Mouse (Mus musculus): Measurements from ENCODE around the gene B9d2. TPM values are rescaled to one million over a fixed set of nuclear protein-coding genes. Genes with fewer than 3 reads are reported as not detected.

Gene B9d2
- polyA plus RNA-seq, 1 experiment from 2014 or later, result 29.0 TPM

GRCm38 (mm10) chr7:25674719-25675300 is 5.8 kb upstream of the B9d2 start, which contains the start of gene Tmem91:
Gene Tmem91, minus strand, starts transcription at chr7:25675166.
- peaks cover 19% of the 10 kb centered on the region for H3K4me1 ChIP-seq
- no peak within 1 kb of the TSS for H3K9ac ChIP-seq
- peaks cover 34% of the 10 kb centered on the region for H3K27me3 ChIP-seq
- H3K4me3 ChIP-seq (replicated peaks), result peak within 1 kb of the TSS; percentile 36
- H3K9me3 ChIP-seq (replicated peaks), result no peaks in the 10 kb centered on the region
- no peak within 1 kb of the TSS for H3K27ac ChIP-seq (replicated peaks)
- H3K36me3 ChIP-seq, result no peaks in the 10 kb centered on the region
- no peak for ATAC-seq (ENCODE audit: insufficient number of reproducible peaks, low FRiP score, low TSS enrichment, low read depth)
- H3K4me2 ChIP-seq (replicated peaks), result peak within 1 kb of the TSS; percentile 66
- WGBS, result 3% methylated on average over 29 of the region's 29 CpGs

GRCm38 (mm10) chr7:25675405-25675804 is 5.2 kb upstream of the B9d2 start:
- Histone ChIP-seq H3K36me3 (no peaks in the 10 kb centered on the region), H3K4me2 (replicated peaks) (peak overlapping the region; percentile 66; the same call in 1 of the 2 replicates), H3K9ac (no peak overlapping the region), H3K4me1 (peaks cover 25% of the 10 kb centered on the region), H3K4me3 (replicated peaks) (peak overlapping the region; percentile 36), H3K27me3 (peaks cover 34% of the 10 kb centered on the region), H3K27ac (replicated peaks) (no peak overlapping the region), H3K9me3 (replicated peaks) (no peaks in the 10 kb centered on the region)
- ATAC-seq (ENCODE audit: insufficient number of reproducible peaks, low FRiP score, low TSS enrichment, low read depth), result no peak
- WGBS, result 49% methylated on average over 6 of the region's 6 CpGs

- WGBS, result 46% methylated on average over 15 of the region's 15 CpGs
- H3K9me3 ChIP-seq (replicated peaks), result no peaks in the 10 kb centered on the region
- ATAC-seq (ENCODE audit: insufficient number of reproducible peaks, low FRiP score, low TSS enrichment, low read depth), result no peak
- peaks cover 34% of the 10 kb centered on the region for H3K27me3 ChIP-seq
- H3K4me1 ChIP-seq, result peaks cover 28% of the 10 kb centered on the region
- H3K9ac ChIP-seq, result no peak overlapping the region
- peak overlapping the region; percentile 12; the same call in 1 of the 2 replicates for H3K4me2 ChIP-seq (replicated peaks)
- H3K36me3 ChIP-seq, result no peaks in the 10 kb centered on the region
- H3K4me3 ChIP-seq (replicated peaks), result no peak overlapping the region
- no peak overlapping the region for H3K27ac ChIP-seq (replicated peaks)
These were observed 4.3 kb upstream of the B9d2 start for GRCm38 (mm10) chr7:25676085-25676781.

- H3K9me3 ChIP-seq (replicated peaks), result no peaks in the 10 kb centered on the region
- no peak overlapping the region for H3K4me2 ChIP-seq (replicated peaks)
- peak overlapping the region; percentile 8; the same call in 1 of the 2 replicates for H3K27ac ChIP-seq (replicated peaks)
- 88% methylated on average over 7 of the region's 7 CpGs for WGBS
- peaks cover 34% of the 10 kb centered on the region for H3K27me3 ChIP-seq
- H3K4me1 ChIP-seq, result peaks cover 36% of the 10 kb centered on the region
- H3K9ac ChIP-seq, result no peak overlapping the region
- ATAC-seq (ENCODE audit: insufficient number of reproducible peaks, low FRiP score, low TSS enrichment, low read depth), result no peak
- H3K36me3 ChIP-seq, result no peaks in the 10 kb centered on the region
- H3K4me3 ChIP-seq (replicated peaks), result no peak overlapping the region
These were observed 3.6 kb upstream of the B9d2 start for GRCm38 (mm10) chr7:25677013-25677412.

- Histone ChIP-seq H3K4me1 (peaks cover 29% of the 10 kb centered on the region), H3K9me3 (replicated peaks) (no peaks in the 10 kb centered on the region), H3K36me3 (no peaks in the 10 kb centered on the region), H3K4me3 (replicated peaks) (peak overlapping the region; percentile 63), H3K4me2 (replicated peaks) (peak overlapping the region; percentile 73), H3K9ac (0 out of 2 replicates have a peak overlapping the region, but pooled peaks have one; percentile 44), H3K27me3 (peaks cover 14% of the 10 kb centered on the region), H3K27ac (replicated peaks) (peak overlapping the region; percentile 93; the same call in 1 of the 2 replicates)
- WGBS, result 7% methylated on average over 6 of the region's 6 CpGs
- no peak for ATAC-seq (ENCODE audit: insufficient number of reproducible peaks, low FRiP score, low TSS enrichment, low read depth)
These were observed 609 bp upstream of the B9d2 start for GRCm38 (mm10) chr7:25679971-25680370.

- Histone ChIP-seq H3K27me3 (peaks cover 6% of the 10 kb centered on the region; the same call in 1 of the 2 replicates), H3K36me3 (no peaks in the 10 kb centered on the region), H3K27ac (replicated peaks) (no peak overlapping the region), H3K9ac (no peak overlapping the region), H3K4me2 (replicated peaks) (peak overlapping the region; percentile 73), H3K9me3 (replicated peaks) (no peaks in the 10 kb centered on the region), H3K4me1 (peaks cover 33% of the 10 kb centered on the region), H3K4me3 (replicated peaks) (peak overlapping the region; percentile 63)
- ATAC-seq (ENCODE audit: insufficient number of reproducible peaks, low FRiP score, low TSS enrichment, low read depth), result no peak
- WGBS, result 53% methylated on average over 15 of the region's 15 CpGs
These were observed 1.0 kb downstream of the B9d2 start for GRCm38 (mm10) chr7:25681341-25682231.

- Histone ChIP-seq H3K4me1 (peaks cover 49% of the 10 kb centered on the region), H3K36me3 (no peaks in the 10 kb centered on the region), H3K9me3 (replicated peaks) (no peaks in the 10 kb centered on the region), H3K27ac (replicated peaks) (no peak overlapping the region), H3K4me3 (replicated peaks) (no peak overlapping the region), H3K9ac (no peak overlapping the region), H3K4me2 (replicated peaks) (no peak overlapping the region), H3K27me3 (peaks cover 17% of the 10 kb centered on the region; the same call in 1 of the 2 replicates)
- ATAC-seq (ENCODE audit: insufficient number of reproducible peaks, low FRiP score, low TSS enrichment, low read depth), result no peak
- WGBS, result 56% methylated on average over 7 of the region's 7 CpGs
These were observed 3.0 kb downstream of the B9d2 start for GRCm38 (mm10) chr7:25683474-25684180.

GRCm38 (mm10) chr7:25684659-25685058 is 4.1 kb downstream of the B9d2 start:
- ATAC-seq (ENCODE audit: insufficient number of reproducible peaks, low FRiP score, low TSS enrichment, low read depth), result no peak
- H3K9me3 ChIP-seq (replicated peaks), result no peaks in the 10 kb centered on the region
- peaks cover 20% of the 10 kb centered on the region for H3K27me3 ChIP-seq
- no peaks in the 10 kb centered on the region for H3K36me3 ChIP-seq
- 87% methylated on average over 6 of the region's 6 CpGs for WGBS
- H3K4me2 ChIP-seq (replicated peaks), result no peak overlapping the region
- no peak overlapping the region for H3K9ac ChIP-seq
- H3K4me1 ChIP-seq, result peaks cover 60% of the 10 kb centered on the region
- H3K4me3 ChIP-seq (replicated peaks), result no peak overlapping the region
- no peak overlapping the region; the same call in 1 of the 2 replicates for H3K27ac ChIP-seq (replicated peaks)

GRCm38 (mm10) chr7:25685926-25686470 is 5.4 kb downstream of the B9d2 start:
- Histone ChIP-seq H3K4me1 (peaks cover 53% of the 10 kb centered on the region), H3K27ac (replicated peaks) (peak overlapping the region; percentile 87; the same call in 1 of the 2 replicates), H3K9ac (no peak overlapping the region), H3K27me3 (peaks cover 25% of the 10 kb centered on the region), H3K4me3 (replicated peaks) (peak overlapping the region; percentile 67), H3K36me3 (no peaks in the 10 kb centered on the region), H3K9me3 (replicated peaks) (no peaks in the 10 kb centered on the region), H3K4me2 (replicated peaks) (peak overlapping the region; percentile 94)
- no peak for ATAC-seq (ENCODE audit: insufficient number of reproducible peaks, low FRiP score, low TSS enrichment, low read depth)
- 69% methylated on average over 21 of the region's 21 CpGs for WGBS

GRCm38 (mm10) chr7:25686680-25687531 is 6.3 kb downstream of the B9d2 start, which contains the start of gene Tgfb1:
Gene Tgfb1, plus strand, starts transcription at chr7:25687002.
- no peaks in the 10 kb centered on the region for H3K9me3 ChIP-seq (replicated peaks)
- peak within 1 kb of the TSS; percentile 87 for H3K27ac ChIP-seq (replicated peaks)
- H3K4me2 ChIP-seq (replicated peaks), result peak within 1 kb of the TSS; percentile 94
- WGBS, result under 1% methylated on average over 57 of the region's 69 CpGs
- peaks cover 44% of the 10 kb centered on the region for H3K4me1 ChIP-seq
- peak within 1 kb of the TSS; percentile 53 for H3K9ac ChIP-seq
- peak within 1 kb of the TSS; percentile 67 for H3K4me3 ChIP-seq (replicated peaks)
- peaks cover 25% of the 10 kb centered on the region for H3K27me3 ChIP-seq
- H3K36me3 ChIP-seq, result no peaks in the 10 kb centered on the region
- peak; percentile 40 for ATAC-seq (ENCODE audit: insufficient number of reproducible peaks, low FRiP score, low TSS enrichment, low read depth)
